Mouse (Mus musculus): ENCODE results near the gene Snai3. TPM values are rescaled to one million over a fixed set of nuclear protein-coding genes. Genes with fewer than 3 reads are reported as not detected.

Gene Snai3
- polyA plus RNA-seq, 1 experiment from 2014 or later: not detected

DNA sequence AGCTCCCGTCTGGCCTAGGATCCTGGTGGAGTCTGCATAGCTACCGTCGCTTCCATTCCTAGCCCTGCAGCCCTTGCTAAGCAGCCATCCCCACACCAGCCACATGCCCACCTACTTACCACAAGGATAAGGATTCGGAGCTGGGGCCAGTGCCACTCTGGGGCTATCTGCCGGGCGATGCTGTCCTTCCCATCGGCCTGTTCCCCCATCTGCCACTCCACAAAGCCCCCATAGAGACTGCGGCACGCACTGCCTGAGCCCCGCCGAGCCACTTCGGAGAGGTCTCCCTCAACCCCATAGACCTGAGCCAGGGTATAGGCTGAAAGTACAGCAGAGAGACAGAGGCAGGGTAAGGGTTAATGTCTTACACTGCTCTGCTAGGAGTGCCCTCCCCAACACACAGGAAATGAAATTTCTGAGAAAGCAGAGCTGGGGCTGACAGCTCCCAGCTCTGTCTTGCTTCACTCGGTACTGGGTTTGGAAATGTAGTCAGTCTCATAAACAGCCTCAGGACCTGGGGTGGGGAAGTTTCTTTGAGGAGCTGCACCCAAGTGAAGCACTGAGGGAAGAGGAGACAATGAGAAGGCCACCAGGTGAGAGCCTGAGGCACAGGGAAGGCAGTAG is 22.7 kb downstream of the Snai3 start:
- no peak for ATAC-seq (ENCODE audit: low read depth)
- Histone ChIP-seq H3K4me3 (ENCODE audit: low read depth, low read length) (no peak overlapping the region), H3K4me2 (ENCODE audit: low read depth, low read length) (no peak overlapping the region), H3K36me3 (ENCODE audit: control insufficient read depth, insufficient read depth, low read length) (peaks cover 26% of the 10 kb centered on the region), H3K9ac (replicated peaks; ENCODE audit: low read depth, low read length) (no peak overlapping the region), H3K4me1 (ENCODE audit: control insufficient read depth, insufficient read depth, low read length) (peaks cover 9% of the 10 kb centered on the region; the same call in 1 of the 2 replicates), H3K27me3 (ENCODE audit: control insufficient read depth, insufficient read depth, low read length) (no peaks in the 10 kb centered on the region), H3K9me3 (ENCODE audit: control insufficient read depth, low read length) (no peaks in the 10 kb centered on the region), H3K27ac (ENCODE audit: low read depth, low read length) (no peak overlapping the region)
- 91% methylated on average over 13 of the region's 13 CpGs for WGBS

GRCm38 (mm10) chr8:122436586-122437125 is 23.9 kb downstream of the Snai3 start:
- Histone ChIP-seq H3K36me3 (ENCODE audit: control insufficient read depth, insufficient read depth, low read length) (peaks cover 26% of the 10 kb centered on the region), H3K27me3 (ENCODE audit: control insufficient read depth, insufficient read depth, low read length) (no peaks in the 10 kb centered on the region), H3K4me1 (ENCODE audit: control insufficient read depth, insufficient read depth, low read length) (no peaks in the 10 kb centered on the region), H3K4me2 (ENCODE audit: low read depth, low read length) (no peak overlapping the region), H3K4me3 (ENCODE audit: low read depth, low read length) (no peak overlapping the region), H3K27ac (ENCODE audit: low read depth, low read length) (no peak overlapping the region), H3K9me3 (ENCODE audit: control insufficient read depth, low read length) (no peaks in the 10 kb centered on the region), H3K9ac (replicated peaks; ENCODE audit: low read depth, low read length) (no peak overlapping the region)
- ATAC-seq (ENCODE audit: low read depth): no peak
- 93% methylated on average over 20 of the region's 20 CpGs for WGBS

GRCm38 (mm10) chr8:122436146-122436545 is 24.4 kb downstream of the Snai3 start:
- Histone ChIP-seq H3K4me2 (ENCODE audit: low read depth, low read length) (no peak overlapping the region), H3K9ac (replicated peaks; ENCODE audit: low read depth, low read length) (no peak overlapping the region), H3K4me1 (ENCODE audit: control insufficient read depth, insufficient read depth, low read length) (no peaks in the 10 kb centered on the region), H3K4me3 (ENCODE audit: low read depth, low read length) (no peak overlapping the region), H3K27me3 (ENCODE audit: control insufficient read depth, insufficient read depth, low read length) (no peaks in the 10 kb centered on the region), H3K9me3 (ENCODE audit: control insufficient read depth, low read length) (no peaks in the 10 kb centered on the region), H3K27ac (ENCODE audit: low read depth, low read length) (no peak overlapping the region), H3K36me3 (ENCODE audit: control insufficient read depth, insufficient read depth, low read length) (peaks cover 26% of the 10 kb centered on the region)
- no peak for ATAC-seq (ENCODE audit: low read depth)
- 95% methylated on average over 9 of the region's 9 CpGs for WGBS

DNA sequence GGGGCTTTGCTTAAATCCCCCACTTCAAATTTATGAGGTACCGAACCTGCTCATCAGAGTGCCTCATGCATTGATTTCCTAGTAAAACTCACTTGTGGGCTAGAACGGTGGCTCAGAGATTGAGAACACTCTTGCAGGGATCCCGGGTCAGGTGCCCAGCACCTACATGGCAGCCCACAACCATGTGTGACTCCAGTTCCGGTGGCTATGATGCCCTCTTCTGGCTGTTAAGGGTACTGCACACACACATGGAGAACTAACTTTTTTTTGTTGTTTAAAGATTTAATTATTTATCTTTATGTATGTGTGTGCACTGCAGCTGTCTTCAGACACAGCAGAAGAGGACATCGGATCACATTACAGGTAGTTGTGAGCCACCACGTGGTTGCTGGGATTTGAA is 25.2 kb downstream of the Snai3 start:
- Histone ChIP-seq H3K4me1 (ENCODE audit: control insufficient read depth, insufficient read depth, low read length) (no peaks in the 10 kb centered on the region), H3K27ac (ENCODE audit: low read depth, low read length) (no peak overlapping the region)

DNA sequence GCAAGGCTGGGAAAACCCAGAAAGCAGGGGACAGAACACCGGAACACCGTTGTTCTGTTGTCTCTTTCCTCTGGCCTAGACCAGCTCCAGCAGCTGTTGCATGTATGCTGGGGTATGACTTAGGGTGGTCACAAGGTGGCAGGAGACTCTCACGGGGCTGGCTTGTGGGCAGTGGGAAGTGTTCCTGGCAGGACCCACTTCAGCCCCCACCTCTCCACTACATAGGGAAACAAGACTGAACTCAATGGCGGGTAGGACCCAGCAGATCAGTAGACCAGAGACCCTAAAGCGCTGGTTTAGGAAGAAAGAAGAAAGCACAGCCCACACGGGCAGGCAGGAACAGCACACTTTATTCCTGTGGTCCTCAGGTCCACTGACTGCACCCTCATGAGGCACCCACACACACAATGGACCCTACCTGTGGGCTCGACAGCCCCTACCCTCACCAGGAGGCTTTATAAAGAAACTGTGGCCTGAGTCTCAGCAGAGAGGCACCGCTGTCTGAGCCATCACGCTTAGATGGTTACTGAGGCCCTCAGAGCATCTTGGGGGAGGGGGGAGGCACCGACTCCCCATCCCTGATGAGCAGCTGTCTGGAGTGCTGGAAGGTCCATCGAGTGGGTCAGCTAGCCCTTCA is 27.1 kb downstream of the Snai3 start:
- Histone ChIP-seq H3K4me3 (ENCODE audit: low read depth, low read length) (no peak overlapping the region), H3K4me2 (ENCODE audit: low read depth, low read length) (no peak overlapping the region), H3K27ac (ENCODE audit: low read depth, low read length) (no peak overlapping the region), H3K9me3 (ENCODE audit: control insufficient read depth, low read length) (no peaks in the 10 kb centered on the region), H3K36me3 (ENCODE audit: control insufficient read depth, insufficient read depth, low read length) (peaks cover 21% of the 10 kb centered on the region), H3K27me3 (ENCODE audit: control insufficient read depth, insufficient read depth, low read length) (no peaks in the 10 kb centered on the region), H3K4me1 (ENCODE audit: control insufficient read depth, insufficient read depth, low read length) (no peaks in the 10 kb centered on the region), H3K9ac (replicated peaks; ENCODE audit: low read depth, low read length) (no peak overlapping the region)
- 72% methylated on average over 11 of the region's 11 CpGs for WGBS
- ATAC-seq (ENCODE audit: low read depth): peak; percentile 36

More for the DNA sequence above, 25.2 kb downstream of the Snai3 start:
- WGBS: 93% methylated on average over 6 of the region's 6 CpGs
- no peak overlapping the region for H3K9ac ChIP-seq (replicated peaks; ENCODE audit: low read depth, low read length)
- H3K36me3 ChIP-seq (ENCODE audit: control insufficient read depth, insufficient read depth, low read length): peaks cover 26% of the 10 kb centered on the region
- no peaks in the 10 kb centered on the region for H3K9me3 ChIP-seq (ENCODE audit: control insufficient read depth, low read length)
- no peak overlapping the region for H3K4me2 ChIP-seq (ENCODE audit: low read depth, low read length)
- no peaks in the 10 kb centered on the region for H3K27me3 ChIP-seq (ENCODE audit: control insufficient read depth, insufficient read depth, low read length)
- no peak for ATAC-seq (ENCODE audit: low read depth)
- H3K4me3 ChIP-seq (ENCODE audit: low read depth, low read length): no peak overlapping the region

GRCm38 (mm10) chr8:122432443-122433268 is 27.9 kb downstream of the Snai3 start, which contains the start of gene Cyba:
Gene Cyba, minus strand, starts transcription at chr8:122432930.
- H3K27me3 ChIP-seq (ENCODE audit: control insufficient read depth, insufficient read depth, low read length): no peaks in the 10 kb centered on the region
- H3K4me1 ChIP-seq (ENCODE audit: control insufficient read depth, insufficient read depth, low read length): no peaks in the 10 kb centered on the region
- H3K9ac ChIP-seq (replicated peaks; ENCODE audit: low read depth, low read length): peak within 1 kb of the TSS; percentile 44
- 0 out of 2 replicates have a peak within 1 kb of the TSS, but pooled peaks have one; percentile 22 for H3K27ac ChIP-seq (ENCODE audit: low read depth, low read length)
- WGBS: 5% methylated on average over 44 of the region's 45 CpGs
- H3K9me3 ChIP-seq (ENCODE audit: control insufficient read depth, low read length): no peaks in the 10 kb centered on the region
- peak within 1 kb of the TSS; percentile 26 for H3K4me3 ChIP-seq (ENCODE audit: low read depth, low read length)
- peak within 1 kb of the TSS; percentile 50 for H3K4me2 ChIP-seq (ENCODE audit: low read depth, low read length)
- ATAC-seq (ENCODE audit: low read depth): peak; percentile 68; the same call in 1 of the 2 replicates
- H3K36me3 ChIP-seq (ENCODE audit: control insufficient read depth, insufficient read depth, low read length): peaks cover 21% of the 10 kb centered on the region

GRCm38 (mm10) chr8:122431694-122432442 is 28.7 kb downstream of the Snai3 start:
- Histone ChIP-seq H3K4me1 (ENCODE audit: control insufficient read depth, insufficient read depth, low read length) (no peaks in the 10 kb centered on the region), H3K27ac (ENCODE audit: low read depth, low read length) (no peak overlapping the region), H3K27me3 (ENCODE audit: control insufficient read depth, insufficient read depth, low read length) (no peaks in the 10 kb centered on the region), H3K4me3 (ENCODE audit: low read depth, low read length) (peak overlapping the region; percentile 26), H3K9me3 (ENCODE audit: control insufficient read depth, low read length) (no peaks in the 10 kb centered on the region), H3K36me3 (ENCODE audit: control insufficient read depth, insufficient read depth, low read length) (peaks cover 21% of the 10 kb centered on the region), H3K9ac (replicated peaks; ENCODE audit: low read depth, low read length) (peak overlapping the region; percentile 44), H3K4me2 (ENCODE audit: low read depth, low read length) (peak overlapping the region; percentile 50)
- ATAC-seq (ENCODE audit: low read depth): no peak
- WGBS: 35% methylated on average over 18 of the region's 18 CpGs

GRCm38 (mm10) chr8:122430646-122431045 is 29.9 kb downstream of the Snai3 start:
- Histone ChIP-seq H3K9me3 (ENCODE audit: control insufficient read depth, low read length) (no peaks in the 10 kb centered on the region), H3K4me3 (ENCODE audit: low read depth, low read length) (no peak overlapping the region), H3K9ac (replicated peaks; ENCODE audit: low read depth, low read length) (no peak overlapping the region), H3K27me3 (ENCODE audit: control insufficient read depth, insufficient read depth, low read length) (no peaks in the 10 kb centered on the region), H3K27ac (ENCODE audit: low read depth, low read length) (no peak overlapping the region), H3K4me1 (ENCODE audit: control insufficient read depth, insufficient read depth, low read length) (no peaks in the 10 kb centered on the region), H3K36me3 (ENCODE audit: control insufficient read depth, insufficient read depth, low read length) (peaks cover 16% of the 10 kb centered on the region), H3K4me2 (ENCODE audit: low read depth, low read length) (no peak overlapping the region)
- 81% methylated on average over 3 of the region's 3 CpGs for WGBS
- no peak for ATAC-seq (ENCODE audit: low read depth)

All from neural tube, embryonic 14.5 days (tissue).